Mouse (Mus musculus): ENCODE measurements around the gene Ephb2.

Ephb2 gene

DNA sequence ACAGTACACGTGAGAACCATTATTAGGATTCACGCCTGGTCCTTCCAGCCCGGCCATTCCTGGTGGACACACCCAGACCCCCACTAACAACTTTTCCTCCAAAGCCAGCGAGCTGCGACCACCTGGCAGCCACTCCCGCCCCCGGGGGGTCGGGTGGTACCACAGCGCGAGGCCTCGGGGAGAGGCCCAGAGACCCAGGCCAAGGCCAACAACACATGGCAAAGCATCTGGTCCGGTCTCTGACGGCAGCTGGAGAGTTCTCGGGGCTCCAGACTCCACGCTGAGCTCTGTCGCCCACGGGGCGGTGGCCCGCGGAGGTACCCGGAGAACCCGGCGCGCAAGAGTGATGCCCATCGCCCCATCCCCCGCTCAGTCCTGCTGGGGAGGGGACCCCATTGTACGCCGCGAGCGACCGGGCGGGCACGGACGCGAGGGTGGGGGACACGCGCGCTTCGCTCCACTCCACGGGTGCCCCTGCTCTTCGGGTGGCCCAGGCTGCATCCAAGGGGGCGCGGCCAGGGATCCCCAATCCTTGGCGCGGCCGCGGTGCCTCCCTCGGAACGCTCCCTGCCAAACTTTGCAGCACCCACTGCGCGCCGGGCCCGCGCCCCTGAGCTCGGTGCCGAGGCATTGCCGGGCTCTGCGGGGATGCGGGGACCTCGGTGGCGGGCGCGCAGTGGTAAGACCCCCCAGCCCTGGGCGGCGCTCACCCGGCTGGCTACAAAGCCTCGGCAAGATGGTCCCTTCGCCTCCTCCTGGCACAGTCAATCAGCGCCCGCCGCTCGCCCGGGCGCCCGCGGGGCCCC is 770 bp downstream of the Ephb2 start:
- DNase-seq = peak; percentile 71

DNA sequence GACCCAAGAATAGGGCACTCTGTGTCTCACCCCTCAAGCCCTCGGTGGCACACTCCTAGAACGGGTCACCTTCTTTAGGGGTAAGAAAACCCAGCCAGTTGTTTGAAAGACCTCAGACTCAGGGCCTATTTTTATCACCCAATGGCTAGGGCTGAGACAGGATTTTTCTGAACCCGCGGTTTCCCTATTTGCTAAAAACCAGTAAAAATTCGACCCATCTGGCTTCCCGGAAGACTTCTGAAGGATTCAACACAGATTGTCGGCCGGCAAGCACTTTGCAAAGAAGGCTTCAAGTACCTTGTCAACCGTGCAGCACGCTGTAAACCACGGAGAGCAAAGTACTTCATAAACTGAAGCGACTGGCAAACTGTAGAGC is 1.4 kb downstream of the Ephb2 start:
- no peak for DNase-seq

DNA sequence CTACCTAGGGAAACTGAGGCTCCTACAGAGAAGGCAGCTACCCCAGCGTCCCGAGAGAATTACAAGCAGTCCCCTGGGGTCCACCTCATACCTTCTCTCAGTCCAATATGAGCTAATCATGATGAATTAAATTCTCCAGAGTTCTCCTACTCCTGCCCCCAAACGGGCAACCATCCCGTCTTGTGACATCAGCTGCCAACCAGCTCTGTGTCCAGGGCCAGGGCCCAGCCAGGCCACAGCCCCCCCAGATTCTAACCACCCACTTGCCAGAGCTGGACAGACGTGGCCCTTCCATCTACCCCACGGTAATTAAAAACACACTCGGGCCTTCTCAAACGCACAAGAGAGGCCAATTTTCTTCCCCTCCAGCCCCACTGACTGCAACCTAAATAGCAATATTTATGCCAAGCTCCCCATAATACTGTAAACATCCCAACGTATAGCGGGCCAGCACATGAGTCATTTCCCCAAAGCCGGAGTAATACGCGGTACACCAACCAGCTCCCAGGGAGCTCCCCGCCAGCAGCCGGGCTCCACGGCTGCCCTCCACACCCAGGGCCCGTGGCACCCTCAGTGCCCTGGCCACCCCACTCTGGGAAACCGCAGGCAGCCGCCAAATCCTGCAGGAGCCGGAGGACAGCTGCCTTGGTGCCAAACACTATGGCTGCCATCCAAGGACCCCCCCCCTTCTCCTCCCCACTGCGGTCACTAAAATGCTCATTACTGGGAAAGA is 2.0 kb downstream of the Ephb2 start:
- DNase-seq = peak; percentile 66

DNA sequence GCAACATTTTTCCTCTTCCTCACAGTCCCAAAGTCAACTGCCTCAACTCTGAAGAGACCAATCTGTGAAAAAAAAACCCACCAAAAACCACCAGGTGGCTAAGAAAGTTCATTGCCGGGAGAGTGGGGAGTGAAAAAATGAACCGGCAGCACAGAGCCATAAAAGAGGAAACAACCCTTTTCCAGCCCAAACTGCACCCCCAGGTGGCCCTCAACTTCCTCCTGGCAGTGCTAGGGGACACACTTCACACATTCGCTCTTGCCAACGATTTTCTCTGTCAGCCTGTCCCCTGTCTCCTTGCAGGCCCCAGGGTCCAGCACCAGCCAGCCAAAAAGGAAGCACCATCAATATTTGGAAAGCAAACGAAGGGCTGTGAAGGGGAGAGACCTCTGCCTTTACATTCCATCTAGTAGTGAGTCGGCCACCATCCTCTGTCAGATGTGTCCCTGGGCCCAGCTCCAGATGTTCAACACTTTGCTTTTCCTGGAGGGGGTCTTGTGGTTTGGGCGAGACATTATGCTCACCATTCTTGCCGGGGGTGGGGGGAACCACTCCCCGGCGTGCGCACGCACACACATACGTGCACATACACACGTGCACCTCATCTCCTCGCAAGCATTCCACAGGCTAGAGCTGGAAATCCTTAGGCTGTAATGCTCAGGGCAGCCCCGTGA is 3.1 kb downstream of the Ephb2 start:
- no peak for DNase-seq

DNA sequence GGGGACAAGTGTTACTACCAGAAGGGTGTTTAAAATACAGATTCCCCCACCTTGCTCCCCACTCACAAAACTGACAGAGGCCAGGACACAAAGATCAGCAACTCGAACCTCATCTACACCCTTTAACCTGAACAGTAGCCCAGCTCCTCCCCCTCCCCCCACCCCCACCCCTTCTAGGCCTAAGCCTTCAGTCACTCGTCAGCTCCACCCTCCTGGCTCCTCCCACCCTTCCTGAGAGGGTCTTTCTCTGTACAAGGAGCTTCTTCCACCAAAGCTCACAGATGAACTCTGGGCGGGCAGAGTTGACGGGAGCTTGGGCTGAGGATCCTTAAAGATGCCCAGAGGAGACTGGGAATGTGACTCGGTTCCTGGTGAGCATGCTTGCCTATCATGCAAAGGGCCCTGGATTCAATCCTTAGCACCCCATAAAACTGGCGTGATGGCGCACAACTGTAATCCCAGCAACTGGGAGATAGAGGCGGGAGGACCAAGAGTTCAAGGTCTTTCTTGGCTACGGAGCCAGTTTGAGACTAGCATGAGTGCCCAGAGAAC is 5.4 kb downstream of the Ephb2 start:
- peak; percentile 28 for DNase-seq

DNA sequence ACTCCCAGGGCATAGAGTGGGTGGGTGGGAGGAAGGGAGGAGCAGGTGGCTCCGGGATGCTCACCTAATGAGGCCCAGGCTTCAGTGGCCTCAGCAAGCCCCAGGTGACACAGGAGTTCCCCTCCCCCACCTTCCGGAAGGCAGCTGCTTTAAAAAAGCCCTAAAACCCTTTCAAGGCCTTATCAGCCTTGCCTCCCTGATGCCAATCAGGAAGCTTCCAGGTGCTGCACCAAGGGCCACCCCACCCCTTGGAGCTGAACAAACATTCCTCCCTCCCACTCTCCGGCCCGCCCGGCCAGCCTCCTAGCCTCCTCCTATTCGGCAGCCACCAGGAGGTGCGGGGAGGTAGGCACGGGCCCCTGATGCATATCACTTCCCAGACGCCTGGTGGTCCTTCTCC is 6.0 kb downstream of the Ephb2 start:
- DNase-seq = peak; percentile 47

DNA sequence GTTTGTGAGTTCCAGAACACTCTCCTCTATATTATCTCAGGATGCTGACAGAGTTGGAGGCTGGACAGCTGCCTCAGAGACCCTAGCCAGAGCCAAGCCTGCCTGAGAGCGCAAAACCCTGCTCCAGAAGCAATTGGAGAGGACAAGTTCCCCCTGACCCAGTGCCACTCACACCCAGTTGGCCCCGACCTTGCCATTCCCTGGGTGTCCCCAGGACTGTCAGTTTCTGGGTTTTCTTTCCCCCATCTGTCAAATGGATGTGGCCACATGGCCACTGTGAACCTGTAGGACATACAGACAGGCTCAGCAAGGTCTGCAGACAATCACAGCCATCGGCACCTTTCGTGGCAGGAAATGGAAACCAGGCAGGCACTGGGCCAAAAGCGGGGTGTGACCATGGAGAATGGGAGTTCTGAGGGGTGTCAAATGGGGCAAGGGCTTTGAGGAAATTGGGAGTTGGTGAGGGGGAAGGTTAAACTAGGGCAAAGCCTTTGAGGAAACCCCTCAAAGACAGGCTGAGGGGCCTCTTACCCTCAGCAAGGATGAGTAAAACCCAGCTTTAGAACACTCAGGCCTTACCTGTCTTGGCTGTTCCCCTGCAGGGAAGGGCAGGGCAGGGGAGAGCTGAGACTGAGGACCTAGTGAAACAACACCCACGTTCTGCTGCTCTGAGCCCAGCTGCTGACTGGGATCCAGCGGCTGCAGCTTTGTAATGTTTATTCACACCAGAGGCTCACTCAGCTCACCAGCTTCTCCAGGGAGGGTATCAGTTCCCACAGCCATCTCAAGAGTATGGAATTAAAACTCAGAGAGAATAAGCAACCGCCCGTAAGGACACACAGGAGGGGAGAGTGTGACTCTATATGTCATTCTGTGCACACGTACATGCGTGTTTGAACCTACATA is 6.9 kb downstream of the Ephb2 start:
- DNase-seq = peak; percentile 53

DNA sequence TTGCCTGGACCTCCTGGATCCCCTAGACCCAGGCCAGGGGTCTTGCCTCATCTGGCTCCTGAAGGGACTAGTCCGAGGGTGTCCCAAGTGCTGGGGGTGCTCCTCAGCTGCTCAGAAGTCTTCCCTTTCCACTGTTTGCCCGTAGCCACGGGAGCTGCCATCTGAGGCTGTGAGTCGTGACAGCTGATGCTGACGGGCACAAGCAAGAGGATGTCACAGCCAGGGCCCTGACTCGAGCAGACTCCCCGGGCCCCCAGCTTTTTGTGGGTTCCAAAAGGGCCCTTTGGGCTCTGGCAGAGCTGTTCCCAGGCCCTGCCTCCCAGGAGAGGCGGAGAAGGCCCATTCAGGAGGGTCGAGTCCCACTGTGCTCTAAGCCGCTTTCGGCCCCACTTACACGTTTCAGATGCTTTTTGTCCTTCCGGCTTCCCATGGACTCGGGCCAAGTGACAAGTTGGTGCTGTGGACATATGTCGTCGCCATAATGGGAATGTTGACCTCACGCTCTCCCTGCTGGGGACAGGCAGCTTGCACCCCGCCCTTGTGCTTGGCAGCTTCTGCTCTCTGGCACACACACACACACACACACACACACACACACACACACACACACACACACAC is 10.7 kb downstream of the Ephb2 start:
- peak; percentile 91 for DNase-seq

DNA sequence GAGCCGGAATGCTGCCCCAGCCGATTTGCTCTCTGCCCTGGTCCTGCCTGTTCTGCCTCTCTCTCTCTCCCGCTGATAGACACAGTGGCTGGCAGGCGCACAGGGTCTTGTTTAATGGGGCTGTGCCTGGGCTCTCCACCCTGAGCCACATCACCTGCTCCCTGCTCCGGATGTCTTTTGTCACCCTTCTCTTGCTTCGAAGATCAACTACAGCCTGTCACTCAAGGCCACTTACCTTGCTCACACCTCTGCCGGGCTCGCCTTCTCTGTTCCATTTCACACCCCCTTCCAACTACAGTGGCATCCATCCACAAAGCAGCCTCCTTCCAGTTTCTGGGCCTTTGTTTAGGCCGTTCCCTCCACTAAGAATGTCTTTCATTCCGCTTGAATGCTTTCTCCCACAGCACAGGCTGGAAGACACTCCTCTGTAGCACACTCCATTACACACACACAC is 15.7 kb downstream of the Ephb2 start:
- DNase-seq = no peak

DNA sequence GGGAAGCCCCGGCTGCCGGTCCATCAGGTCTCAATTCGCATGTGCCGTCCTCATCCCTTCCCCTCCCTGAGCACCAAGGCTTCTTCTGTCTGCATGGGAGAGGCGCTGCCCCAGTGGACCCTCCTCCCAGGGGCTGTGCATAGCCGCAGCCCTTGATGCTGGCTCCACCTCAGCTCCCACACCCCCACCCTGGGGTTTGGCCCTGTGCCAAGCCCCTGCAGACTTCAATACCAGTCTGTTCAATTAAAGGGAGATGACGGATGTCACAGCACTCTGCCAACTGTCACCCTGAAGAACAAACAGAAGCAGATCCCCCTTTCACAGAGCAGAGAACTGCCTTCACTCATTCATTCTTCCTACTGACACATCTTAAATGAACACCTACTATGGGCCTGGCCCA is 19.1 kb downstream of the Ephb2 start:
- peak; percentile 54 for DNase-seq

DNA sequence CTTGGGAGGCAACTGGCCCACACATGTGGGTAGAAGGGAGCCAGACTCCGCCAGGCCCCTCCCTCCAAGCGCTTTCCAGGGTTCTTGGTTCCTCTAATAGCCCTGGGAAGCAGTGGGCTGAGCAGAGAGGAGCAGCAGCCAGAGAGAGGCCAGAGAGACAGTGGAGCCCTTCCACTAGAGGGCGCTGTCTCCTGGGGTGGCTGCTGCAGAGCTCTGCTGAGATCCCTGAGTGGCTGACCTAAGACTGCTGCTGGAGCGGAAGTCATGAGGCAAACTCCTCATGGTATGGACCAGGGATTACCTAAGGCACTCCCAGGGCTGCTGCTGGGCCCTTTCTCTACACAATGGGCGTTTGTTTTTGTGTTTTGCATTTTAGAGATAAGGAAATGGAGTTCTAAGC is 20.4 kb downstream of the Ephb2 start:
- DNase-seq = no peak

DNA sequence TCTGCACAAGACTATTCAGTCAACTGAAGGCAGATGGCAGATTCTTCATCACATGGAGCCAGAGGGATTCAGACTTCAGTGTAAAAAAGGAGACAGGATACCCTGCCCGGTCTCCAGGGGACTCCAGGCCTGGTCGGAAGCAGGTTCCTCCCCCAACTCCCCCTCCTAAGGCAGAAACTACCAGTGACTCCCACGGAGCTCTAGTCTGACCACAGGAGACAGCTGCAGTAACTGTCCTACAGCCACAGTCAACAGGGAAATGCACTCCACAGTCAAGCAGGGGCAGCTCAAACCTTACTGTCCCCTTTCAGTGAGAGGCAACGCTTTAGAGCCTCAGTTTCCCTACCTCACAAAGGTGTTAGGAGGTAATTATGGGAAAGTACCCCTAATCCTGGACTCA is 23.2 kb downstream of the Ephb2 start:
- DNase-seq = no peak

DNA sequence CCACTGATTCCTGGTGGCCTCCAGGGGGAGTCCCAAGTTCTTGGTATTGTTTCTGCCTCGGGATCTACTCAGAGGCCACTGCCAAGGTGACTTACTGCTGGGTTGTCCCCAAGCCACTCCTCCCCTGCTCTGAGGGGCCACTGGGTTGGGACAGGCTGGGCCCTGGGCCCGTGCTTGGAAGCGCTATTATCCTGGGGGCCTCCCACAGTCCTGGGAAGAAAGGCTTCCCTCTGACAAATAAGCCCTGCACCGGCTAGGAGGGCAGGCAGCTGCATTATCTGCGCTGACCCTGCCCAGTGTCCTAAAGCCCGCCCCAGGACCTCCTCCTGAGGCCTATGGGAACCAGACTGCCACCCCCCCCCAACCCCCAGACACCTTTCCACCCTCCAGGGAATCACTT is 24.2 kb downstream of the Ephb2 start:
- no peak for DNase-seq

DNA sequence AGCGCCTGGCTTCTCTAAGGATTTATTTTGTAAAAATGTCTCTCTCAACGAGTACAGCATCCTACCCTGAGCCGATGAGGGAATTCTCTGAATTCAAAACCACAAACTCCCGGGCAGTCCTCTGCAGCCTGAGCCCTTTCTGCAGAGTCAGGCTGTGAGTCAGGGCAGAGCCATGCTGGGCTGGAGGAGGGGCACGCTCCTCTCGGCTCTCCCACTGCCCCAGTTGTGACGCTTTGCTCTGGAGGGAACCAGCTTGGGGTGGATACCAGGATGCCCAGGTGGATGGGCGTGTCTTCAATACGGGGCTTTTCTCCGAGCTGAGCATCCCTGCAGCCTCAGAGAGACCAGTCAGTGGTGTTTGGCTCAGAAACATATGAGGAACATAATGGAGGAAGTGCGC is 27.3 kb downstream of the Ephb2 start:
- no peak for DNase-seq

DNA sequence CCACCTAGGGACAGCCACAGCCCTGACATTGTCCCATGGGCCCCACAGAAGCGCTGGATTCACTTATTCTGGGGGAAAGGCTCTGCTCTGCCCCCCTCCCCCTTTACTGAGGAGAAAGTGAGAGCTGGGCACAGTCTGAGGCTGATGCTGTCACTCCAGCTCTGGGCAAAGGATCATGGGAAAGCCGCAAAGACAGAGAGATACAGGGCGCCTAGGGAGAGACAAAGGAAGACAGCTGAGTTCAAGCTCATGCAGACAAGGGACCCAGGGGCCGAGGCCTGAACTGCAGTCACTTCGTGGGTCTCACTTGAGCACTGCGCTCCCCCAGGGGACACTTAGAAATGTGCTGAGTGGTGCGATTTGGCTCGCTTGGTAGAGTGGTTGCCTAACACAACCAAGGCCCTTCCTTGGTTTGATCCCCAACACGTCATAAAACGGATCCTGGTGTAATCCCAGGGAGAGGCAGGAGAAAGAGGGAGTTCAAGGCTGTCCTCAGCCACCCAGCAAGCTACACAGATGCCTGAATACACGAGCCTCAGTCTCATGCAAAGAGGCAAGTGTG is 28.3 kb downstream of the Ephb2 start:
- DNase-seq = no peak

DNA sequence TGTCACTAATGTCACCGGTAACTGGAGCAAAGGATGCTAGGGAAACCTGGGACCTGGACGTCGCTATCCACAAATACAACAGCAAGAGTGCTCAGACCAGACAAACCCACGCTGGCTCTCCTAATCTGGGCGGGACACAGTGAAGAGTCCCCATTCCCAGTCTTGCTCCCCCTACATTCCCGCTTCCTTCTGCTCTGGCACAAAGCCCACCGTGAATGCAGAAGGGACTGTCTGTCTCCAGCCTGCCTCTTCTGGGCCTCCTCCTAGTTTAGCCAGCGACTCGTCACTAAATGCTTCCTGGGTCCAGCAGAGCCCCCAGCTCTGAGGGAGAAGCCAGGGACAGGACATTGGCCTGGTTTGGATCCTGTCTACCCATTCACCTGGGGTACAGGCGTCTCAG is 29.5 kb downstream of the Ephb2 start:
- DNase-seq = no peak

DNA sequence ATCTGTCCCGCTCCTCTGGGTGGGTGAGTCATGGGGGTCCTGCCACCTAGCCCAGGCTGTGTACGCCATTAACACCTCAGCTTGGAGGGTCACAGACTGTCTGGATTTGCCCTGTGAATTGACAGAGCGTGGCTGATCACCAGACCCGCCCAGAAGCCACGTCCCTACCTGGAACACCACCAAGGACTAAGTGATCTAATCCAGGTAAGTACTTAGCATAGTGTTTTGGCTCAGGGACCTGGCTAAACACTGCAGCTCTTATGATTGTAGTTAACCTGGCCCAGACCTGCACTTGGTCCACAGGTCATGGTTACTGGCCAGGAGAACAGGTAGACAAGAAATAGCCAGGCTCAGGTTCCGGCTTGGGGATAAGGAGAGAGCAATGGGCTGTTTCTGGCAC is 31.4 kb downstream of the Ephb2 start:
- no peak for DNase-seq

DNA sequence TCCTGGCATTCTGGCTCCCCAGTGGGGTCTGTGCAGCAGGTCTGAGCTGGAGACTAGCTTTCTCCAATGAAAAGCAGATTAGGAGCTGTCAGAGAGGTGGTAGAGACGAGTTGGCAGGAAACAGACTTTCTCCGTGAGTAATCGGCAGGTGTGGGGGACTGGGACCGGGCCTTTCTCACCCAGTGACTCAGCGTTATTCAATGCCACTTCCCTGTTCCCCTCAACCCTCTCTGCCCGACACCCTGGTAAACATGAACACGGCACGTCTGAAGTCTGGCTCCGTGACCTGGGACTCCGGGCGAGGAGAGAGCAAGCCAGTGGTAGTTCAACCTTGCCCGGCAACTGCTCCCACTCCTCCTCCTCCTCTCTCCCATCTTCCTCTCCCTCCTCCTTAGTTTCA is 33.3 kb downstream of the Ephb2 start:
- no peak for DNase-seq

DNA sequence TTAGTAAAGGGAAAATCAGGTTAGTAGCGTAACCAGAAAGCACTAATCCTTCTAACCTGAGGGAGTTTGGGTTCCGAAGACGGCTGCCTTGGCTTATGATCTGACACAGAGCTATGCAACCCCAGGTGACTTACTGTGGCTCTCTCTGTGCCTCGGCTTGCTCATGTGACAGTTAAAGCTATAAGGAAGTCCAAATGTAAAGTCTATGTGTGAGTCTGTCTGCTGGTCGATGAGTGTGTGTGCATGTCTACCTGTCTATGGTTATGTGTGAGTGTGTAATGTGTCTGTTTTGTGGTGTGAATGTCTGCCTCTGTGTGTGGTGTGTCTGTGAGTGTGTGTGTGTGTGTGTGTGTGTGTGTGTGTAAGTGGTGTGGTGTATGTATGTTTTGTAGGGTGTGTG is 33.8 kb downstream of the Ephb2 start:
- DNase-seq = no peak

DNA sequence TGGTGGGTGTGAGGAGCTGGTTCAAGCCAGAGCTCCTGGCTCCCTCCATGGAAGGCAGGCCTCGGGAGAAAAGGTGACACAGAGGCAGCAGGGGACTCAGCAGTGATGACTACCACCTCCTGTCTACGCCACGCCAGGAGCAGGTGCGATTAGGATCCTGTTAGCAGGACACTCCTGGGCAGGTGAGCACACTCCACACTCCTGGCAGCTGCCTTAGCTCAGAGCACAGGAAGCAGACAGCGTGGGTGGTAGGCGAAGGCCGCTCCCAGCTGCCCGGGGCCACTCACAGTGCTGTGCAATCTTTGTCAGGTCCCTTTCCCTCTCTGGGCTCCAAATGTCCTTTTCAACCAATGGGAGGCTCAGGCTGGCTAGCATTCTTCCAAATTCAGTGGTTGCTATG is 34.3 kb downstream of the Ephb2 start:
- no peak for DNase-seq

DNA sequence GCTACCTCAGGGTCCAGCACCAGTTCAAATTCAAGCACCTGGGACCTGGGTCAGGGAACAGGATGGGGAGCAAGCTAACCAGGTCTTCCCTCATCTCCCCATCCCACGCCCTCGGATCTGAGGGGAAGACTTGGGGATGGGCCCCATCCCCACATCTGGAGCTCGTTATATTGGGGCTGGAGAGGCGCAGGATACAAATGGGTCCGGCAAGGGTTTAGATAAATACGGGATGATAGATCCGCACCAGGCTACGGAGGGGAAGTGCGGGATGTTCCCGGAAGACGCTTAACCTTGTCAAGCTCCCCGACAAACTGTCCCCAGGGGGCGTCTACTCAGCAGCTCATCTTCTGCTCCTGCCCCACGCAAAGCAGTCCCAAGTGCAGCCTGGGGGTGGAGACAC is 35.4 kb downstream of the Ephb2 start:
- DNase-seq = no peak

Measured in cerebellum, adult 9-11 months (tissue).